Mouse (Mus musculus) embryo, embryonic 11.5 days (tissue): ENCODE results near the gene Ccdc189.

Experiments
- DNase-seq: peaks from one replicate; pipeline ENCODE4 v3.0.0-alpha.2; 2012; ENCODE audit warnings: low read depth, low spot score

Ccdc189 gene

DNA sequence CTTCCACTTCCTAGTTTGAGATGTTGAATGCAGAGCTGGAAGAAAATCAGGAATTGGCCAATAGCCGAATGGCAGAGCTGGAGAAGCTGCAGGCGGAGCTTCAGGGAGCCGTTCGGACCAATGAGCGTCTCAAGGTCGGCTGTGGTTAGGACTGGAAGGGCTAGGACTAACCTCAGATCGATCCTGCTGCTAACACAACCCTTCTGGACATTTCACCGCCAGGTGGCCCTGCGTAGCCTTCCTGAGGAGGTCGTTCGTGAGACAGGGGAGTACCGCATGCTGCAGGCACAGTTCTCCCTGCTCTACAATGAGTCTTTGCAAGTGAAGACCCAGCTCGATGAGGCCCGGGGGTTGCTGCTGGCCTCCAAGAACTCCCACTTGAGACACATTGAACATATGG is 4.2 kb upstream of the Ccdc189 start:
- DNase-seq = no peak

DNA sequence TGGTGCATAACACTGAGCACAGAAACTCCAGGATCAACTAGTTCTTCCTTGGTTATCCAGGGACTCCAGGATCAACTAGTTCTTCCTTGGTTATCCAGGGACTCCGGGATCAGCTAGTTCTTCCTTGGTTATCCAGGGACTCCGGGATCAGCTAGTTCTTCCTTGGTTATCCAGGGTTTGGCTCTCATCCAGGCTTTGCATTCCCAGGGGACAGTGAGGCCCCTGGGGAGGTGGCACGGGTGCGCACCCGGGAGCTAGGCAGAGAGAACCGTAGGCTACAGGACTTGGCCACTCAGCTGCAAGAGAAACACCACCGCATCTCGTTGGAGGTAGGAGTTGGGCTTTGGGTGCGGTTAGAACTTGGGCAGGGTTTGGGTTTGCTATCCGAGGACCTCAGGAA is 2.7 kb upstream of the Ccdc189 start:
- DNase-seq = no peak

DNA sequence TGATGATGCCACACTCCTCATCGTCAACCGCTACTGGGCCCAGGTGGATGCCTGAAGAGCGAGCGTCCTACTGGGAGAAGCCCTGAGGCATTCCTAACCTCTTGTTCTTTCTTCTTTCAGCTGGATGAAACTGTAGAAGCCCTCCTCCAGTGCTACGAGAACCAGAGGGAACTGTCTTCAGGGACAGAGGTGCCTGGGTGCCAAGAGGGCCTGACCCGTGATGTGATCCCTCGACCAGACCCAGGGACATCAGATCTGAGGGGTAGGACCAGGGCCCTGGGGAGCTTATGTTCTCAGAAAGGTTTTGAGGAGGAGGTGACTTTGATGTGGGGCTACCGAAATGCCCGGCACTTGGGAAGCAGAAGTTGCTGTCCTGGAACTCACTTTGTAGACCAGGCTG is 1.2 kb upstream of the Ccdc189 start:
- DNase-seq = no peak

DNA sequence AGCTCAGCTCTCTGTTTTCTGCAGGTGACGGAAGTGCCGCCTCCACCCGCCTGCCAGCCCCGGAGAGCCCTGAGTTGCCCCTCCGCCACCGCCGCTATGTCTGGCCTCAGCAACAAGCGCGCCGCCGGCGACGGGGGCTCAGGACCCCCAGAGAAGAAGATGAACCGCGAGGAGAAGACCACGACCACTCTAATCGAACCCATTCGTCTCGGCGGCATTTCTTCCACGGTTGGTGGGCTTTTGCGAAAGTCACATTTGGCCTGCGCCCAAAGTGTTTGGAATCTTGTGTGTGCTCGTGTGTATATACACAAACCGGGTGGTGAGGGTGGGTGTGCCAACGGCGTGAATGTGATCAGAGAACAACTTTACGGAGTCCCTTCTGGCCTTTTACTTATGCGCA is 506 bp upstream of the Ccdc189 start:
- no peak for DNase-seq

DNA sequence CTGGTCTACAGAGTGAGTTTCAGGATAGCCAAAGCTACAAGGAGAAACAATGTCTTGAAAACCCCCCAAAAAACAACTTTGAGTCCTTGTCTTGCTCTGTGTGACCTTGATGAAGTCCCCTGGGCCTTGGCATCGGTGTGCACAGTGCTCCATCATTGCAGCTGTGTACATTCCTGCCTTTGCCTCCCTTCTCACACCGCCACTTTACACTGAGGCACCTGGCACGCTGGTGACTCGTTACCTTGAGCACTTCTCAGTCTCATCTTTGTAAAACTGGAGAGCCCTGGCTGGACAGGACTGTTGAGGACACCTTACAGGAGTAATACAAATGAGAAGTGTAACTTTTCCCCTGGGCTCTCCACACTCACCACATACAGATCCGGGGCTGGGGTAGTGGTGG is 1.2 kb downstream of the Ccdc189 start:
- DNase-seq = no peak

DNA sequence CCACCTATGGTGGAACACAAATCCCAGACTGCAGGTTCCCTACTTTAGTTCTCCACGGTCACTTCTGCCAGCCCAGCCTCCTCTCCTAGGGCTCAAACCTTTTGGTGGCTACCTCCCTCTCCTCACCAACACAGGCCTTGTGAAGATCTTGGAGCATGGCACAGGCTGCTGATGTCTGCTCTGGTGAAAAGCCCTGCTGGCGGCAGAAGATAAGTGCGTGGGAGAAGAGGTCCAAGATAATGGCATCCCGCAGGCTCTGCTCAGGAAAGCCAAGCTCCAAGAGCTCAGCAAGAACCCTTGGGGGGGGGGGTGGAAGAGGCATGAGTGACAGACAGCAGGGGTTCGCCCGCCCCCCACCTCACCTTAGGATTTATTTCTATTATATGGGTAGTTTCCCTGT is 2.2 kb downstream of the Ccdc189 start:
- DNase-seq = no peak

DNA sequence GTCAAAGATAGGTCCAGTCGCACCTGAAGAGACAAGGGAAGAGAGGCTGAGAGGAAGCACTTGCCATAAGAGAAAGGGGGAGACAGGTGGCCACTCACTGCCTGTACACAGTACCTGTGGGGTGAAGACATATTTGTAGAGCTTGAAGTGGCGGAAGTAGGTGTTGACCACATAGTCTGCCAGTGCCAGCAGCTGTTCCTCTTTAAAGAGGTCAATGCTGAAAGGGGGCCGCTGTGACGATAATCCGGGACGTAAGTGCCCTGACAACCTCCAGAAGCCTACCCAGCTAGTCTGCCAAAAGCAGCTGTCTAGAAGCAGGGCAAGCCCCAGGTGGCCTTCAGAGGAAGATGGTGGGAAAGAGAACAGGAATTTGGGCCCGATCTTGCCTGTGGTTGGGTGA is 3.4 kb downstream of the Ccdc189 start:
- no peak for DNase-seq

DNA sequence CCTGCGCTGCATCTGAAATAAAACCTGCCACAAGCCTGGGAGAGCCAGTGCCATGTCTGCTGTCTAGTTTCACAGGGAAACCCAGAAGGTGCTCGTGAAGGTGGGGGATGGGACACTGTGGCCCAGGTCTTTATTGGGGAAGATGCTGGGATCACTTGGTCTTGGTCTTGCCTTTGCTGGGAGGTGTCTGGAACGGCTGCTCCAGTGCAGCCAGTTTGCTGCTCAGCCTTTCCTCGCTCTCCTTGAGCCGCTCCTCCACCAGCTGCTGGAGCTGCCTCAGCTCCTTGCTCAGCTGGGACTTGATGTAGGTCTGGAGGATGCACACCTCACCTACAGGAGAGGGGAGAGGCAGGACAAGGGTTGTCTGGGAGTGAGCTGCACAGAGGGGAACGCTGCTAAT is 5.1 kb downstream of the Ccdc189 start:
- no peak for DNase-seq

DNA sequence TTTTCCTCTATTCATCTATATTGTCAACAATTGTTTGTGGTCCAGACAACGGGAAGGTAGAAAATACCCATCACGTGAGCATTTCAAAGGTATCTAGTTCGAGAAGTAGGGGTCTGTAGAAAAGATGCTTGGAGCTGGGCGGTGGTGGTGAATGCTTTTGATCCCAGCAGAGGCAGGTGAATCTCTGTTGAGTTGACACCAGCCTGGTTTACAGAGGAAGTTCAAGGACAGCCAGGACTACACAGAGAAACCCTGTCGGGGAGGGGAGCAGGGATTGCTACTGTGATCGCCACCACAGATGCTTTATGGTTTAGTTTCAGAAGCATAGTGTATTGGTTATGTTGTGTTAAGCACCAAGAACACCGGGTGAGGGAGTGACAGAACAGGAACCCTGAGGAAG is 14.3 kb downstream of the Ccdc189 start:
- DNase-seq = no peak

DNA sequence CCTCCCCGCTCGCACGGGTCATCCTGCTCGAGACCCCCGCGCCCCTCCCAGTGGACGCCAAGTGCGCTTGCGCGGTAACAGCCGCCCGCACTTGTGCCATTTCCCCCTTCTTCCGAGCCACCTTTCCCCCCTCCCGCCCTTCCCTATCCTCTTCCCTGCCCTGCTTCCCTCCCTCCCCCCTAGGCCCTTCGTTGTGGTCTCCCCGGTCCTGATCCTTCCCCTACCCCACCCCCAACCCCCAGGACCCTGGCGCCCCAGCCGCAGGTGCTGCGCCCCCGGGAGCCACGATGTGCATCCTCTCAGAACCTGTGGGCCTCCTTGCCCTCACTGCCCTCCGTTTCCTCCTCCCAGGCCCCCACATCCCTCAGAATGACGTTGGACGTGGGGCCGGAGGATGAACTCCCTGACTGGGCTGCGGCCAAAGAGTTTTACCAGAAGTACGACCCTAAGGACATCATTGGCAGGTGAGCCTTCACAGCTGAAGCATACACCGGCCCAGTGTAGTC is 14.8 kb downstream of the Ccdc189 start:
- no peak for DNase-seq

DNA sequence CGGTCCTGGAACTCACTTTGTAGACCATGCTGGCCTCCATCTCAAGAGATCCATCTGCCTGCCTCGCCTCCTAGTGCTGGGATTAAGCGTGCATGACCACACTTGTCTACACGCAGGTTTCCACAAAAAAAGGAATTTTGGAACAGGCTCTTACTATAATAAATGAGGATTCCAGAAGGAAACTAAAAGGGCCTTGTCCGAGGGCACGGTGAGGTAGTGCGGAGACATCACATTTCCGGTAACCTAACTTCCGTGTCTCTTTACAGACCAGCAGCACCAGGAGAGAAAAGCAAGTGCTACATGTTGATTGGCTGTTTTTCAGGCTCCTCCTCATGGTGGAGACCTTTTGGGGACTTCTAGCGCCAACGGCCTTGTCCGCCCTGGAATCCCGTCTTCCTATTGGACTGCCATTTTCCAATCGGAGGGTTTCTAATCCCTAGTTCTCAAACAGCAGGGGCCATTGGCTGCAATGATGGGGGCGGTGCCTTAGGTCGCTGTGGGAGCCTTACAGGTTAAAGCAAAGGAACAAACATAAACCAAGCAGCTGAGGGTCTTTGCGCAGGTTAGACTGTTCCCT is 15.4 kb downstream of the Ccdc189 start, which contains the start of gene Phkg2:
Gene Phkg2, plus strand, starts transcription at position 446 of the 577 bp plus-strand sequence.
- peak; percentile 90 for DNase-seq

DNA sequence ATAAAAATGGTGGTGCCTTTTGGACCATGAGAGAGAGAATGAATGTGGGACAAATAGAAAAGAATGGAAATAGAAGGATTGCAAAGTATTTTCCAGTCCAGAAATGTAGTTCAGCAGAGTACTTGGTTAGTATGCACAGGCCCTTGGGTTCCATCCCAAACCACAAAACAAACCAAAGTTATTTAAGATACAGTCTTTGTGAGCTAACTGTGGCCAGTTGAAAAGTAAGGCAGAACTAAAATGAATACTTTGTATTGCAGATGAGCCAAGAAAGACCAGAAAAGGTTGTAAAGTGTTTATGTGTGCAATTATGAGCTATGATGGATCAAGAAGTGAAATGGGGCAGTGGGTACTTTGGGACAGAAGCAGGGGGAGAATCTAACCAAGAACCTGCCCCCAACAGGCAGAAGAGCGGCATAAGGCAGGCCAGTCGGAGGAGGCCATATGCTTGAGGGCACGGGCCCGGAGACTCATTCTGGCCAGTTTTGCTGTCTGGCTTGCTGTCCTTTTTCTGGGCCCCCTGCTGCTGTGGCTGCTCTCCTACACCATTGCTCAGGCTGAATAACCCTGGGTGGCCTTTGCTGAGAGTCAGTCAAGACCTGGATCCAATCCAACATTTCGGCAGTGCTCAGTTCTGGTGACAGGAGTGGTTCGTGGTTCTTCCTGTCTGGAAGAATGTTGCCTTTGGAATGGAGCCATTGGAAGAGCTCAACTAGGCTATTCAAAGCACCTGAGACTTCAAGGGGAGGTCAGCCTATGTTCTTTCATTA is 23.8 kb downstream of the Ccdc189 start:
- DNase-seq = no peak

DNA sequence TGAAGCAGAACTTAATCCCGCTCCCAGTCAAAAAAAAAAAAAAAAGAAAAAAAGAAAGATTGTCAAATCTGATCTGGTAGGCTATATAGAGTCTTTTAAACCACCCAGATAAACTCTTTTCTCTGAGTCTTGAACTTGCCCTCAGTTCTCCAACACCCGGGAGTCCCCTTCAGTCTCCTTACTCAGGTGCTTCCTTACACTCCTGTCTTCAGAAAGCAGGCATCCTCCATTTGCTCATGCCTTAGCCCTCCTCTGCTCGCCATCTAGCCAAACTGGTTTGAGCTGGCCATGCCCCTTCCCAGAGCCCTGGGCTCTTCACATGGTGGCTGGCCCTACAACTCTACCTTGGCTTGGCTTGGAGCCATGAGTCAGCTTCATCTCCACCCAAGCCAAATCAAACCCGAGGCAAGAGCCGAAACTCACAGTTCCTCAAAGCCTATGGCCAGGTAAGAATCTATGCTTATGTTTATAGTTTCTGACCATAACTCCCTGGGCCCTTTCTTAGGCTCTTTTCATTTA is 27.0 kb downstream of the Ccdc189 start, which contains the start of gene Tmem265:
Gene Tmem265, plus strand, starts transcription at position 51 of the 519 bp plus-strand sequence.
- DNase-seq = no peak

DNA sequence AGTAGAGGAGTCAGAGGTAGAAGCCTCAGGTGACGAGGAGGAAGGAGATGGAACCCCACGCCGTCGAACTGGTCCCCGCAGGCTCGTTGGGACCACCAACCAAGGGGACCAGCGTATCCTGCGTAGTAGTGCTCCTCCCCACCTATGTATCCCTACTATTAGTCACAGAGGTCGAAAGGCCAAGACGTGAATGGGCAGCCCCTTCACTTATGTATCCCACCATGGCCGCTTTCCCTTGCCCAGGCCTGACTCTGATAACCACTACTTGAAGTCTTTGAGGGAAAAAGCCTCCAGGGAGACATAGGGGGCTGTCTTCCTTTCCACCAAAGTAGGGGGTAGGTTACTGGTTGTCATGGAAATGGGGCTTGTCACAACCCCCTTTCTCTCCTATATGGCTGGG is 27.8 kb downstream of the Ccdc189 start:
- DNase-seq = no peak

DNA sequence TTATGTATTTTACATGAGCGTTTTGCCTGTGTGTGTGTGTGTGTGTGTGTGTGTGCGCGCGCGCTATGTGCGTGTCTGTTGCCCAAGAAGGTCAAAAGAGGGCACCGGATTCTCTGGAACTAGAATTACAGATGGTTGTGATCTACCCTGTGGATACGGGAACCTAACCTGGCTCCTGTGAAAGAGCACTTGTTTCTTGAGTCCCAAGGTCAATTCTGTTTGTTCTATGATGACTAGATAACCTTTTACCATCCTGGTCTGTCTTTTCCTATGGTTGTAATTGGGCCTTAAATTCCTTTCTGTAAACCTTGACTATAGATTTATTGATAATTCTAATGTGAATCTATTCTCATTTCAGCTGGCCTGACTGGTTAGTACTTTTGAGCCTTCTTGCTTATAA is 36.8 kb downstream of the Ccdc189 start:
- no peak for DNase-seq

DNA sequence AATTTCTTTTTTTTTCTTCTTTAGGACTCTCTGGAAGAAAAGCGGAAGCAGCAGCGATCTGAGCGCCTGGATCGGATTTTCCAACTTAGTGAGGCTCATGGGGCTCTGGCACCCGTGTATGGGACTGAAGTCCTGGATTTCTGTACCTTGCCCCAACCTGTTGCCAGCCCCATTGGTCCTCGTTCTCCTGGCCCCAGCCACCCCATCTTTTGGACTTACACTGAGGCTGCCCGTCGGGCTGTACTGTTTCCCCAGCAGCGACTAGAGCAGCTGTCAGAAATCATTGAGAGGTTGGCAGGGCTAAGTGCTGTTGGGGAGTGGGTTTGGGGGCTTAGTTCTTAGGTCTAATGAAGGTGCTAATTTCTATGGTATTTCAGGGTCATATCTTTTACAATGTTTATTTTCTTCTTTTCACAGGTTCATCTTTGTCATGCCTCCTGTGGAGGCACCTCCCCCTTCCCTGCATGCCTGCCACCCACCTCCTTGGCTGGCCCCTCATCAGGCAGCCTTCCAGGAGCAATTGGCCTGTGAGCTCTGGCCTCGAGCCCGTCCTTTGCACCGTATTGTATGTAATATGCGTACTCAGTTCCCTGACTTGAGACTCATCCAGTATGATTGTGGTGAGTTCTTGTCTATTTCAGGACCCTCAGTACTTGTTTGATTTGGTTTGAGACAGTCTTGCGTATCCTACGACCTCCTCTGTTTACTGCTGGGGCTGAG is 39.1 kb downstream of the Ccdc189 start:
- DNase-seq = no peak

DNA sequence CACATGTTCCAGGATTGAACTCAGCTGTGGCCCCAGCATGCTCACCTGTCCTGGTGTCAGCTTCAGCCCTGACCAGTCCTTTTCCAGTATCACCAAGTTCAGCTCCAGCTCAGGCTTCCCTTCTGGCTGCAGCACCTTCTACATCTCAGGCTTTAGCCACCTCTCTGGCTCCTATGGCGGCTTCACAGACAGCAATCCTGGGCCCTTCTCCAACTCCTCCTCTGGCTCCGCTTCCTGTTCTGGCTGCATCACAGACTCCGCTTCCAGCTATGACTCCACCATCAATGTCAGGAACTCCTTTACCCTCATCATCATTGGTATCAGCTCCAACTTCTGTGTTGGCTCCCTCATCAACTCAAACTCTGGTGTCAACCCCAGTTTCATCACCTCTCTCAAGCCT is 46.7 kb downstream of the Ccdc189 start:
- DNase-seq = no peak
